23 mouse cellular contexts compared by ENCODE assay signal in the genomic region with DNA sequence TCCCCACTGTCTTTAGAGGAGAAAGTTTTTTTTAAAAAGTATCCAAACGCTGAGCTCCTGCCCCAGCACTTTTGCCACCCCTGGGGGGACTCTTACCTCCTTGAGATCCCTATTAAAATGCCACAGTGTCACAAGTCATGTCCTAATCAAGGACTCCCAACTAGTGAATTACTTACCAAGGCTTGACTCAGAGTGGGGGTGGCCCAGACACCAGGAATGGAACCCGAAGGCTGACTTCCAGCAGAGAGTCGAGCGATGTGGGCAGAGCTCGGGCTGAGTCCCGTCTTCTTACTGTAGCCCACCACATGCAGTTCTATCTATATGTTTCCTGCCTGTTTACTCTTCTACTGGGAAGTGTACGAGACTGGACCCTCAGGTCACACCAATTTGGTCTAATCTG. TPM values are rescaled to one million over a fixed set of nuclear protein-coding genes. Genes with fewer than 3 reads are reported as not detected.
DNase-seq lines count a peak whose midpoint lies in the region; ATAC-seq lines count a peak whose summit lies in the region.
"Had no signal": no experiment of that assay in that cellular context is flagged by ENCODE, and none has a peak within 500 bp of the region (broad histone marks: within the 10 kb centered on the region; RNA-seq: fewer than 3 reads in every experiment).

No protein-coding gene starts in this region.

- no peaks in the 10 kb centered on the region for H3K27me3 ChIP-seq in heart, embryonic 12.5 days (replicated peaks)
- 0 out of 2 replicates have a peak, but pooled peaks cover 7% of the 10 kb centered on the region for H3K27me3 ChIP-seq in kidney, embryonic 15.5 days
- no peaks in the 10 kb centered on the region for H3K27me3 ChIP-seq in midbrain, embryonic 16.5 days (ENCODE audit: control insufficient read depth, insufficient read depth, low read depth, low read length)
- H3K27me3 ChIP-seq: neural tube, embryonic 12.5 days had no signal

- no peaks in the 10 kb centered on the region for H3K36me3 ChIP-seq in heart, embryonic 12.5 days
- no peaks in the 10 kb centered on the region for H3K36me3 ChIP-seq in kidney, embryonic 15.5 days
- no peaks in the 10 kb centered on the region for H3K36me3 ChIP-seq in midbrain, embryonic 16.5 days (ENCODE audit: control insufficient read depth, insufficient read depth, low read length)
- H3K36me3 ChIP-seq: embryonic facial prominence, embryonic 12.5 days; neural tube, embryonic 12.5 days had no signal

- H3K4me1 ChIP-seq in heart, embryonic 12.5 days (replicated peaks), result peaks cover 42% of the 10 kb centered on the region
- peaks cover 28% of the 10 kb centered on the region for H3K4me1 ChIP-seq in kidney, embryonic 15.5 days
- no peaks in the 10 kb centered on the region for H3K4me1 ChIP-seq in midbrain, embryonic 16.5 days (ENCODE audit: control insufficient read depth, insufficient read depth, low read length)
- H3K4me1 ChIP-seq: embryonic facial prominence, embryonic 12.5 days; neural tube, embryonic 12.5 days had no signal

- no peak overlapping the region for H3K4me3 ChIP-seq in heart, embryonic 12.5 days
- no peak overlapping the region for H3K4me3 ChIP-seq in kidney, embryonic 15.5 days (replicated peaks)
- no peak overlapping the region for H3K4me3 ChIP-seq in midbrain, embryonic 16.5 days (ENCODE audit: low read depth, low read length)
- H3K4me3 ChIP-seq: embryonic facial prominence, embryonic 12.5 days; gastrocnemius, adult 2 months; megakaryocyte, embryonic 14.5 days; neural tube, embryonic 12.5 days had no signal

- intact Hi-C loops in heart, postnatal 25 days (cut with DNase I), result no loop called here

- no peak for DNase-seq in heart, postnatal 25 days (ENCODE audit: low spot score)
- DNase-seq in kidney, adult 9 months, result no peak
- peak; percentile 8 for DNase-seq in Muller cell, postnatal 12 days (ENCODE audit: inconsistent ontology term)
- peak; percentile 32 to 43 for DNase-seq in adrenal gland, postnatal 36 days
- DNase-seq: cerebellum, adult 18-20 months; cerebellum, postnatal 36 days; gastrocnemius, adult 2 months; kidney, adult 2 months; layer of hippocampus, postnatal 36 days; liver; liver, postnatal 0 days; spleen, adult 18-20 months; thymus, postnatal 14 days had no signal

- ATAC-seq in heart, embryonic 12.5 days (ENCODE audit: insufficient number of reproducible peaks, low FRiP score), result no peak
- no peak for ATAC-seq in kidney, embryonic 15.5 days (replicated peaks; ENCODE audit: low FRiP score)
- no peak for ATAC-seq in midbrain, embryonic 16.5 days
- ATAC-seq: hindbrain, embryonic 16.5 days; liver, postnatal 0 days had no signal

- H3K9ac ChIP-seq in heart, embryonic 12.5 days, result no peak overlapping the region
- no peak overlapping the region for H3K9ac ChIP-seq in kidney, embryonic 15.5 days
- H3K9ac ChIP-seq in midbrain, embryonic 16.5 days (ENCODE audit: low read depth, low read length), result no peak overlapping the region
- H3K9ac ChIP-seq: embryonic facial prominence, embryonic 12.5 days; liver, postnatal 0 days; neural tube, embryonic 12.5 days had no signal

- peak overlapping the region; percentile 52 for H3K27ac ChIP-seq in heart, embryonic 12.5 days (ENCODE audit: poor library complexity, severe bottlenecking)
- H3K27ac ChIP-seq in kidney, embryonic 15.5 days, result peak overlapping the region; percentile 56; the same call in 1 of the 2 replicates
- no peak overlapping the region for H3K27ac ChIP-seq in midbrain, embryonic 16.5 days (ENCODE audit: low read length)
- H3K27ac ChIP-seq: embryonic facial prominence, embryonic 12.5 days; gastrocnemius, adult 2 months; neural tube, embryonic 12.5 days had no signal

- H3K9me3 ChIP-seq in heart, embryonic 12.5 days (replicated peaks), result no peaks in the 10 kb centered on the region
- no peaks in the 10 kb centered on the region for H3K9me3 ChIP-seq in kidney, embryonic 15.5 days (replicated peaks)
- H3K9me3 ChIP-seq in midbrain, embryonic 16.5 days (replicated peaks; ENCODE audit: control insufficient read depth, low read length, poor library complexity, severe bottlenecking), result no peaks in the 10 kb centered on the region
- H3K9me3 ChIP-seq: embryonic facial prominence, embryonic 12.5 days; megakaryocyte, embryonic 14.5 days; neural tube, embryonic 12.5 days had no signal

- WGBS in heart, embryonic 12.5 days, result 52% methylated on average over 7 of the region's 7 CpGs
- WGBS in kidney, embryonic 15.5 days, result 59% methylated on average over 7 of the region's 7 CpGs
- 49% methylated on average over 7 of the region's 7 CpGs for WGBS in midbrain, embryonic 16.5 days

- no peak overlapping the region for H3K4me2 ChIP-seq in heart, embryonic 12.5 days
- H3K4me2 ChIP-seq in kidney, embryonic 15.5 days, result no peak overlapping the region
- no peak overlapping the region for H3K4me2 ChIP-seq in midbrain, embryonic 16.5 days (ENCODE audit: low read length)
- H3K4me2 ChIP-seq: embryonic facial prominence, embryonic 12.5 days; neural tube, embryonic 12.5 days had no signal

RNA-seq across cellular contexts. Expression of gene Plac1, which starts 30.5 kb away (rescaled TPM):
- 11.7 and 12.1 TPM in 2 replicates for polyA plus RNA-seq in heart, embryonic 12.5 days (2016; fragmentation: Nextera tagmentation; extraction: Ambion mirVana)
- not detected for total RNA-seq in heart, postnatal 25 days (2021)
- 5.6 and 6.0 TPM in 2 replicates for polyA plus RNA-seq in kidney, embryonic 15.5 days (2015; fragmentation: Nextera tagmentation; extraction: Ambion mirVana)
- not detected for total RNA-seq in adrenal gland, postnatal 36 days (2021)
- polyA plus RNA-seq in midbrain, embryonic 16.5 days (2015; fragmentation: Nextera tagmentation; extraction: Ambion mirVana), result 0.94 TPM in 1 of 2 replicates, not detected in the other
- total RNA-seq: gastrocnemius, adult 2 months; granulocyte monocyte progenitor cell, adult 5-6 weeks; layer of hippocampus, postnatal 36 days; left cerebral cortex, postnatal 25 days; monocyte, adult 5-6 weeks had no signal
- polyA plus RNA-seq: hindbrain, embryonic 16.5 days; kidney, adult 2 months had no signal

Comparison
In these comparisons a context has a peak if more than half of its experiments do, and no peak if none do; other contexts are left out.
1. DNase-seq: peak in Muller cell, postnatal 12 days (single experiment) and adrenal gland, postnatal 36 days (2 of 2); none in heart, postnatal 25 days (single experiment) and kidney, adult 9 months (single experiment).